Mouse (Mus musculus) heart, adult 2 months (tissue): ENCODE results near the gene Lypla2. TPM values are rescaled to one million over a fixed set of nuclear protein-coding genes. Genes with fewer than 3 reads are reported as not detected.
A peak's percentile ranks its signal among the peaks of the same experiment; 100 is the strongest.
"Not testable (repeated sequence)": the region's sequence is repeated elsewhere in the genome, so short reads cannot be mapped to it uniquely, and the experiment has no call there.

Experiments used
- DNase-seq, 2 experiments: peaks; one replicate each; pipeline ENCODE4 v3.0.0; 2021
- H3K27ac ChIP-seq: fragments of 200-600 bp; 2 replicates; pipeline ENCODE4 v1.8.1; 2022
- H3K27me3 ChIP-seq: fragments of 200-500 bp; 2 replicates; pipeline ENCODE4 v1.6.1; 2012; ENCODE audit warnings: mild to moderate bottlenecking, low read length, inconsistent platforms, mixed read lengths; ENCODE audit not compliant: control insufficient read depth, insufficient read depth
- H3K36me3 ChIP-seq: fragments of 200-500 bp; 2 replicates; pipeline ENCODE4 v1.6.1; 2012; ENCODE audit warnings: low read length, inconsistent platforms; ENCODE audit not compliant: control insufficient read depth, insufficient read depth
- H3K4me1 ChIP-seq: fragments of 200-500 bp; 2 replicates; pipeline ENCODE4 v1.6.1; 2011; ENCODE audit warnings: low read length; ENCODE audit not compliant: control insufficient read depth, insufficient read depth
- H3K4me3 ChIP-seq: fragments of 200-600 bp; 2 replicates; pipeline ENCODE4 v1.8.1; 2022
- H3K79me2 ChIP-seq: fragments of 200-500 bp; replicated peaks from 2 replicates; pipeline ENCODE4 v1.6.1; 2012; ENCODE audit warnings: mild to moderate bottlenecking, inconsistent platforms, low read length, moderate library complexity, mixed read lengths; ENCODE audit not compliant: control insufficient read depth, insufficient read depth
- H3K9ac ChIP-seq: fragments of 200-500 bp; 2 replicates; pipeline ENCODE4 v1.6.1; 2012; ENCODE audit warnings: low read depth, mild to moderate bottlenecking, control low read depth, inconsistent platforms, low read length, mixed read lengths
- CTCF ChIP-seq: fragments of 200-600 bp; IDR thresholded peaks from 2 replicates; pipeline ENCODE4 v1.8.1; 2022; ENCODE audit warnings: antibody characterized with exemption, mild to moderate bottlenecking, moderate library complexity
- EP300 ChIP-seq: fragments of 200-500 bp; IDR thresholded peaks from 2 replicates; pipeline ENCODE4 v1.6.1; 2011; ENCODE audit warnings: low read depth, low read length, control low read depth; ENCODE audit not compliant: insufficient read depth
- POLR2A ChIP-seq: fragments of 200-500 bp; IDR thresholded peaks from 2 replicates; pipeline ENCODE4 v1.6.1; 2011; ENCODE audit warnings: mild to moderate bottlenecking, low read depth, low read length, control low read depth; ENCODE audit not compliant: insufficient read depth
- WGBS: fragments of 180-500 bp; shearing (Covaris S2); methylation state at CpG from one replicate; pipeline ENCODE4 v1.1.7; 2018; 5-methylcytosine and 5-hydroxymethylcytosine counted together
- intact Hi-C: fragments of 180-260 bp; cut with DNase I; formaldehyde crosslinking; loops from one replicate; pipeline ENCODE4 v1.15.1; 2025
- polyA plus RNA-seq: library from polyadenylated mRNA; depleted of rRNA; stranded (reverse); fragments of >200 nt; gene quantifications from 2 replicates; pipeline ENCODE4 v1.2.3, GENCODE M21; 2012
- total RNA-seq, 2 experiments: library from RNA; stranded (reverse); gene quantifications; 2 replicates each; pipeline ENCODE4 v1.2.3; 2021

Gene Lypla2
- total and polyA plus RNA-seq, 3 experiments: 35.9 to 52.2 (median 37.1) TPM

DNA sequence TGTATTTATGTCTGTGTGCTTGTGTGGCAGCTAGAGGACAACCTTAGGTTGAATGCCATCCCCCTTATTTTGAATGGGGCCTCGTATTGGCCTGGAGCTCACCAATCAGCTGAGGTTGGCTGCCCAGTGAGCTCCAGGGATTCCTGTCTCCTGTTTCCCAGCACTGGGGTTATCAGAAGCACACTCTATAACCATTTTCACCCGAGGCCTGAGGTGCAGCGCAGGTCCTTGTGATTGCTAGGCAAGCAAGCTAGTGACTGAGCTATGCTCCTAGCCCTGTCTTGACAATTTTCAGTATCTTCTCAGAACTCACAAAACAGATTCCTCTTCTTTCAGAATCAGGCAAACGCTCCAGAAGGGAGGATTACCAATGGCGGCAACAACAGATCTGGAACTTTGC is 12.1 kb upstream of the Lypla2 start:
- Histone ChIP-seq H3K27ac (no peak overlapping the region), H3K79me2 (no peaks in the 10 kb centered on the region), H3K4me3 (no peak overlapping the region), H3K27me3 (no peaks in the 10 kb centered on the region), H3K9ac (no peak overlapping the region), H3K36me3 (no peaks in the 10 kb centered on the region), H3K4me1 (peaks cover 4% of the 10 kb centered on the region)
- intact Hi-C loops: no loop called here
- no peak for TF ChIP-seq CTCF
- TF ChIP-seq EP300: no peak
- no peak for TF ChIP-seq POLR2A
- DNase-seq: no peak
- WGBS: 80% methylated on average over 5 of the region's 5 CpGs

DNA sequence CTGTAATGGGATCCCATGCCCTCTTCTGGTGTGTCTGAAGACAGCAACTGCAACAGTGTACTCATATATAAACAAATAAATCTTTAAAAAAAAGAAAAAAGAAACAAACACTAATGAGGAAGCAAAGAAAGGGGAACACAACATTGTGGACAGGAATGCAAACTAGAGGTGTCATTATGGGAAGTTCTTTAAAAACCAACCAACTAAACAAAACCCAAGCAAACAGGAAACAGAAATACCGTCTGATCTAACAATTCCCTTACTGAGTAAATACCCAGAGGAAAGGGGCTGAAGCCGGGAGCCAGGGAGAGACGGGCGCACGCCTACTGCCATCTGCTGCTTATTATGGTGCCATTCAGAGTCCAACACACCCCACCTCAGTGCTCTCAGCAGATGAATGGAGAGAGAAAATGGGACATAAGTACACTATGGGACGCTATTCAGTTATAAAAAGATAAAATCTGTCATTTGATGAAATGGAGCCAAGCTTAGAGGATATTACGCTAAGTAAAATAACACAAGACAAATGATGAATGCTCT is 9.2 kb upstream of the Lypla2 start:
- no peak overlapping the region for H3K4me3 ChIP-seq
- H3K27ac ChIP-seq: no peak overlapping the region
- H3K36me3 ChIP-seq: no peaks in the 10 kb centered on the region
- no peaks in the 10 kb centered on the region for H3K79me2 ChIP-seq
- intact Hi-C loops: no loop called here
- DNase-seq: no peak
- 55% methylated on average over 7 of the region's 7 CpGs for WGBS
- TF ChIP-seq EP300 (no peak), CTCF (no peak), POLR2A (no peak)
- no peaks in the 10 kb centered on the region for H3K27me3 ChIP-seq
- H3K4me1 ChIP-seq: peaks cover 4% of the 10 kb centered on the region
- no peak overlapping the region for H3K9ac ChIP-seq

DNA sequence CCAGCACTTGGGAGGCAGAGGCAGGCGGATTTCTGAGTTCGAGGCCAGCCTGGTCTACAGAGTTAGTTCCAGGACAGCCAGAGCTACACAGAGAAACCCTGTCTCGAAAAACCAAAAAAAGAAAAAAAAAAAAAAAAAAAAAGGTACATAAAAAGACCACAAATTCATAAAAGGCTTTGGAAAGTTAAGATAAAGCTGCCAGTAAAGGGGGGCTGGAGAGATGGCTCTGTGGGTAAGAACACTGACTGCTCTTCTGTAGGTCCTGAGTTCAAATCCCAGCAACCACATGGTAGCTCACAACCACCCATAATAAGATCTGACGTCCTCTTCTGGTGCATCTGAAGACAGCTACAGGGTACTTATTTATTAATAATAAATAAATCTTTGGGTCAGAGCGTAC is 7.8 kb upstream of the Lypla2 start:
- H3K4me1 ChIP-seq, H3K27me3 ChIP-seq, H3K4me3 ChIP-seq, H3K27ac ChIP-seq, intact Hi-C loops, DNase-seq, H3K79me2 ChIP-seq, H3K9ac ChIP-seq, H3K36me3 ChIP-seq: not testable (repeated sequence)
- WGBS: 92% methylated on average over 5 of the region's 5 CpGs

DNA sequence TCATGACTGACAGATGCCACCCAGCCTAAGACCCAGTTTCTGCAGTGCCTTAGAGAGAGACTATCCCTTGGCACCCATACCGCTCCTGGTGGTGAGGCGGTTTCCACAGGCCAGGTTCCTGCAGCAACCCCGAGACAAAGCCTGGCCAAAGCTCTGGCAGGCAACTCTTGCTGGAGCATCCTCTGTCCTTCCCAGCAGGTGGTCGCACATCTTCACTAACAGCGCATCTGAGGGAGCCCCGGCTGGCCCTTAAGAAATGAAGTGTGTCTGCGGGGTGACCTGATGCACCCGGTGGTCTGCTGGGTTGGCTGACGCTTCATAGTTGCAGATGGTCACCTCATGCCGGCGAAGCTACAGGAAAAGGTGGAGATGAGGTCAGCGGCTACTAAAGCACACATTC is 3.7 kb upstream of the Lypla2 start:
- Histone ChIP-seq H3K4me3 (no peak overlapping the region), H3K4me1 (peaks cover 7% of the 10 kb centered on the region), H3K27me3 (no peaks in the 10 kb centered on the region), H3K27ac (no peak overlapping the region), H3K9ac (no peak overlapping the region), H3K36me3 (no peaks in the 10 kb centered on the region), H3K79me2 (peaks cover 2% of the 10 kb centered on the region; the same call in 1 of the 2 replicates)
- TF ChIP-seq EP300: no peak
- no peak for TF ChIP-seq CTCF
- no peak for TF ChIP-seq POLR2A
- 91% methylated on average over 12 of the region's 12 CpGs for WGBS
- DNase-seq: no peak
- intact Hi-C loops: loop anchor here (10.0 kb wide), 1 partner anchor 179 kb away; no protein-coding TSS in a partner anchor

DNA sequence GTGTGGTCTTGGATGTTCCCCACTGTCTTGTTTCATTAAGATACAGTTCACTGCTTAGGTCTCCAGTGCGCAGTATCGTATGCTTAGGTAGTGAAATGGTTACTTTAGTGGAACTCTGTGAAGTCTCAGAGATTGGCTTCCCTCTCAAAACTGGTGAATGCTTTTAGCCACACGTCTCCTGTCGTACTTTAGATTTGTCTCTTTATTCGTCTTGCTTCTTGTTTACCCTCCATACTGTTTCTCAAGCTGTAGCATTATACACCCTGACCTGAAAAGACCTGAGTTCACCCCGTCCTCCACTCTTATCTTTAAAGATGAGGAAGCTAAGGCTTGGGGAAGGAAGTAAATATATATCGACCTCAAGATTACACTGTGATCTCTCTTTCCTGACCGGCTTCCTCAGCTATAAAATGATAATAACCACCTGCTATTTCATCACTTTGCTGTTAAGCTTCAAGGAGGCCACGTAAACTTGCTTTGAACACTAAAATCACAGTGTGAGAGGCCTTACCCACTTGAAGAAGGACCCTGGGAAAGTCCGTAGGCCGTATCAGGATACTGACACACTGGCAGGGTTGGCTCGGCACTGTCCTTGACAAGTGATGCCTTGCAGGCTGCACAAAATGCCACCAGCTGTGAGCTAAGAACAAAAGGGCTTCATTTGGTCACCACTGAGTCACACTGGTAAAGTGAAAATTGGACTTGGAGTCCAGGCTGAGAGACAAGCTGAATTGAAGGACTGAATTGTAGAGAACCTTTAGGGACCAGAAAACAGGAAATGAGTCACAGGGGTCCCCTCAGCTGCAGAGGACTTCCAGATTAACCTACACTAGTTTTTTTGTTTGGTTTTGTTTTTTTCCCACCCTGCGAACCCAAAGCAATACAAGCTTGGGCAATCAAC is 735 bp upstream of the Lypla2 start:
- Histone ChIP-seq H3K36me3 (no peaks in the 10 kb centered on the region), H3K4me3 (peak overlapping the region; percentile 96), H3K27me3 (no peaks in the 10 kb centered on the region), H3K79me2 (peaks cover 2% of the 10 kb centered on the region; the same call in 1 of the 2 replicates), H3K4me1 (peaks cover 7% of the 10 kb centered on the region), H3K27ac (peak overlapping the region; percentile 86), H3K9ac (peak overlapping the region; percentile 8; the same call in 1 of the 2 replicates)
- DNase-seq: peak; percentile 18 to 38
- TF ChIP-seq EP300: no peak
- intact Hi-C loops: loop anchor here (10.0 kb wide), 1 partner anchor 182 kb away; no protein-coding TSS in a partner anchor
- WGBS: 31% methylated on average over 13 of the region's 13 CpGs

DNA sequence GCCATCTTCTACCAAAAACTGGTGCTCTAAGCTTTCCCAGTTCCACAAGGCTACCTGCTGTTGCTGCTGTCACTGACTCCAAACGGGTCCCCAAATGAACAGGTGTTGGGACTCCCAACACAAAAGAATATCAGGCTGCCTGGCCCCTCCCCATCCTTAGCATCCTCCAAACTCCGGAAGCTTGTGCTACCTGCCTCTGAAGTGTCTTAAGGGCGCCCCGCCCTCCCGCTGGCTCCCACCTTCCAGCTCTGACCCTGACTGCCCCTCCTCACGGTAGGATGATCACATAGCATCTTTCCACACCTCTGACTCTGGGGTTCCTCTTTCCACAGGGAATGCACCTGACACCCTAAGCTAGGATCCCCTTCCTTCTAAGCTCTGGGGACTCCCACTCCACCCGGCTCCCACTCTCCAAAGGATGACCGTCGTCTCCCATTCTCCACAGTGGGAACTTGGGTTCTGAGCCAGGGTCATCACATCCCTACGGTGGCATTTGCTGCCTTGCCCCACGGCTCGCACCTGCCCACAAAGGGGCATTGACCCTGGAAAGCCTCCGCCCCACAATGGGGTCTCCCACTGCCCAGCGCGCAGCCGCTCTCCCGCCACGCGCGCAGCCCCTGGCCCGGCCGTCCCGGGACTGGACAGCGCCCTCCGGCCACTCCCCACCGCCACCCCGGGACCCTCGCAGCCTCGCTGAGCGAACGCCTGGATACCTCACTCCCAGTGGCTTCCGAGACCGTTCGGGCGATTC is 446 bp downstream of the Lypla2 start:
- Histone ChIP-seq H3K27me3 (no peaks in the 10 kb centered on the region), H3K27ac (peak overlapping the region; percentile 86), H3K9ac (peak overlapping the region; percentile 91), H3K4me3 (peak overlapping the region; percentile 96), H3K4me1 (peaks cover 7% of the 10 kb centered on the region), H3K36me3 (no peaks in the 10 kb centered on the region), H3K79me2 (peaks cover 2% of the 10 kb centered on the region; the same call in 1 of the 2 replicates)
- intact Hi-C loops: loop anchor here (10.0 kb wide), 1 partner anchor 183 kb away; no protein-coding TSS in a partner anchor
- TF ChIP-seq EP300 (no peak), POLR2A (no peak; the same call in 1 of the 2 replicates), CTCF (no peak)
- 1% methylated on average over 35 of the region's 35 CpGs for WGBS
- DNase-seq: peak in 1 of 2 experiments; percentile 23
